Mouse (Mus musculus): ENCODE data around the gene Lhx4.

GRCm38 (mm10) chr1:155795791-155796233, 44.3 kb upstream of the Lhx4 start:
- TF ChIP-seq POLR2A (IDR thresholded peaks at IDR 0.05; ENCODE audit: extremely low read depth, insufficient read depth, low read length) (no peak), CTCF (IDR thresholded peaks at IDR 0.05; ENCODE audit: low read depth, low read length) (no peak)

Data from liver, adult 2 months (tissue).